Mouse (Mus musculus): ENCODE measurements around the gene Acacb. TPM values are rescaled to one million over a fixed set of nuclear protein-coding genes. Genes with fewer than 3 reads are reported as not detected.

Gene Acacb
- total RNA-seq, 2 experiments from 2014 or later, result 138 to 166 TPM

GRCm38 (mm10) chr5:114259495-114259894, 113.2 kb downstream of the Acacb start:
- no peak for DNase-seq
- intact Hi-C loops (cut with DNase I), result no loop called here

- intact Hi-C loops (cut with DNase I), result no loop called here
- no peak for DNase-seq
Measured at GRCm38 (mm10) chr5:114261494-114261893, 115.2 kb downstream of the Acacb start.

- intact Hi-C loops (cut with DNase I), result no loop called here
Measured at GRCm38 (mm10) chr5:114264030-114264459, 117.7 kb downstream of the Acacb start.

GRCm38 (mm10) chr5:114264791-114265190, 118.5 kb downstream of the Acacb start:
- intact Hi-C loops (cut with DNase I), result no loop called here

More at GRCm38 (mm10) chr5:114264030-114264459, 117.7 kb downstream of the Acacb start:
- DNase-seq, result no peak

GRCm38 (mm10) chr5:114268646-114269045, 122.3 kb downstream of the Acacb start:
- DNase-seq, result no peak
- intact Hi-C loops (cut with DNase I), result no loop called here

More at GRCm38 (mm10) chr5:114264791-114265190, 118.5 kb downstream of the Acacb start:
- no peak for DNase-seq

GRCm38 (mm10) chr5:114269499-114269898, 123.2 kb downstream of the Acacb start:
- intact Hi-C loops (cut with DNase I), result no loop called here
- no peak for DNase-seq

GRCm38 (mm10) chr5:114269984-114270383, 123.6 kb downstream of the Acacb start:
- intact Hi-C loops (cut with DNase I), result no loop called here
- DNase-seq, result no peak

GRCm38 (mm10) chr5:114273693-114274402, 127.5 kb downstream of the Acacb start, which contains the start of gene Foxn4:
Gene Foxn4, minus strand, starts transcription at chr5:114273807.
- intact Hi-C loops (cut with DNase I), result no loop called here
- no peak for DNase-seq

GRCm38 (mm10) chr5:114275339-114275738, 129.0 kb downstream of the Acacb start:
- intact Hi-C loops (cut with DNase I), result no loop called here
- DNase-seq, result no peak

GRCm38 (mm10) chr5:114275991-114276390, 129.7 kb downstream of the Acacb start:
- intact Hi-C loops (cut with DNase I), result no loop called here
- no peak for DNase-seq

- intact Hi-C loops (cut with DNase I), result no loop called here
- DNase-seq, result no peak
Measured at GRCm38 (mm10) chr5:114279382-114280143, 133.2 kb downstream of the Acacb start.

- intact Hi-C loops (cut with DNase I), result no loop called here
- DNase-seq, result no peak
Measured at GRCm38 (mm10) chr5:114282346-114282745, 136.0 kb downstream of the Acacb start.

- DNase-seq, result no peak
- intact Hi-C loops (cut with DNase I), result no loop called here
Measured at GRCm38 (mm10) chr5:114284604-114285397, 138.5 kb downstream of the Acacb start.

GRCm38 (mm10) chr5:114285398-114285700, 139.0 kb downstream of the Acacb start:
- DNase-seq, result no peak
- intact Hi-C loops (cut with DNase I), result no loop called here

- no peak for DNase-seq
- intact Hi-C loops (cut with DNase I), result no loop called here
Measured at GRCm38 (mm10) chr5:114286102-114286501, 139.8 kb downstream of the Acacb start.

- DNase-seq, result no peak
- intact Hi-C loops (cut with DNase I), result no loop called here
Measured at GRCm38 (mm10) chr5:114286872-114287571, 140.7 kb downstream of the Acacb start.

- no peak for DNase-seq
- intact Hi-C loops (cut with DNase I), result no loop called here
Measured at GRCm38 (mm10) chr5:114288396-114288795, 142.1 kb downstream of the Acacb start.

- intact Hi-C loops (cut with DNase I), result no loop called here
- DNase-seq, result no peak
Measured at GRCm38 (mm10) chr5:114288874-114289273, 142.5 kb downstream of the Acacb start, which contains the start of gene Myo1h. Gene Myo1h, plus strand, starts transcription at chr5:114289166.

- no peak for DNase-seq
- intact Hi-C loops (cut with DNase I), result no loop called here
Measured at GRCm38 (mm10) chr5:114290004-114290403, 143.7 kb downstream of the Acacb start.
